Mouse (Mus musculus): ENCODE measurements around the gene Ccdc28b.

- TF ChIP-seq POLR2A (IDR thresholded peaks at IDR 0.05; ENCODE audit: borderline replicate concordance, low read depth, low read length) = no peak
- no peak for TF ChIP-seq CTCF (IDR thresholded peaks at IDR 0.05; ENCODE audit: low read depth, low read length)
Measured at GRCm38 (mm10) chr4:129610026-129610425, 13.7 kb downstream of the Ccdc28b start.
